Mouse (Mus musculus): Measurements from ENCODE around the gene Lrpprc.

DNA sequence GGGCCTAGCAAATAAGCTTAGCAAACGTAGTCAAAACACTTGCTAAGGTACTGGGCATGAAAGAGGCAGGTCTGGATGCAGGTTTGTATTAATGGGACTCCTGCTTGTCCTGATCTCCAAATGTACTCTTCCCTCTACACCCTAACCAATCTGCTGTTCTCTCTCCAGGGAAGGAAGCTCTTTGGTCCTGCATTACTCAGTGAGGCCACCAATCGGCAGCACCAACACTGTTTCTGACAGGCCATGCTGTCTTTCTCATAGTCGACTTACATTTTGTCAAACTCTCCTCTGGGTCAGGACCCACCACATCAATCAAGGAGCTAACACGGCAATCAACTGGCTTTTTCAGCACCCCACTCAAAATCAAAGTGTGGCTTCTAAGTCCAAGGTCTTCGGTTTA lies 5.4 kb downstream of the Lrpprc start:
- TF ChIP-seq HCFC1 (IDR thresholded peaks at IDR 0.05; ENCODE audit: borderline replicate concordance, insufficient read depth, low read length) (no peak), CHD2 (IDR thresholded peaks at IDR 0.05; ENCODE audit: low read depth, low read length) (no peak), ZC3H11A (IDR thresholded peaks at IDR 0.05; ENCODE audit: borderline replicate concordance, low read depth, low read length) (no peak)

Data from ES-E14 (cell line).